Mouse (Mus musculus) limb, embryonic 13.5 days (tissue): ENCODE results near the gene Adam19. TPM values are rescaled to one million over a fixed set of nuclear protein-coding genes. Genes with fewer than 3 reads are reported as not detected.
"Not testable (repeated sequence)": the region's sequence is repeated elsewhere in the genome, so short reads cannot be mapped to it uniquely, and the experiment has no call there.

Experiments used
- ATAC-seq: fragments of 200-750 bp; cut with Nextera tagmentation; 2 replicates; pipeline ENCODE4 v1.8.0; 2017; ENCODE audit warnings: low read depth, moderate number of reproducible peaks, moderate TSS enrichment; ENCODE audit not compliant: low FRiP score
- H3K27ac ChIP-seq: fragments of 300-500 bp; sonication (generic); 2 replicates; pipeline ENCODE4 v1.5.1; 2015; ENCODE audit warnings: inconsistent platforms, mild to moderate bottlenecking, moderate library complexity
- H3K27me3 ChIP-seq: fragments of 300-500 bp; sonication (generic); 2 replicates; pipeline ENCODE4 v1.6.1; 2015; ENCODE audit warnings: mild to moderate bottlenecking, inconsistent platforms
- H3K36me3 ChIP-seq: fragments of 300-500 bp; sonication (generic); 2 replicates; pipeline ENCODE4 v1.6.1; 2015; ENCODE audit warnings: inconsistent platforms, mild to moderate bottlenecking, moderate library complexity
- H3K4me1 ChIP-seq: fragments of 300-500 bp; sonication (generic); 2 replicates; pipeline ENCODE4 v1.6.1; 2015; ENCODE audit warnings: inconsistent platforms
- H3K4me2 ChIP-seq: fragments of 300-500 bp; sonication (generic); replicated peaks from 2 replicates; pipeline ENCODE4 v1.6.1; 2015; ENCODE audit warnings: inconsistent platforms, mild to moderate bottlenecking, moderate library complexity
- H3K4me3 ChIP-seq: fragments of 300-500 bp; sonication (generic); 2 replicates; pipeline ENCODE4 v1.5.1; 2015; ENCODE audit warnings: moderate library complexity, mild to moderate bottlenecking, inconsistent platforms
- H3K9ac ChIP-seq: fragments of 300-500 bp; sonication (generic); 2 replicates; pipeline ENCODE4 v1.6.1; 2015; ENCODE audit warnings: mild to moderate bottlenecking, inconsistent platforms
- H3K9me3 ChIP-seq: fragments of 300-500 bp; sonication (generic); 2 replicates; pipeline ENCODE4 v1.6.1; 2016; ENCODE audit warnings: inconsistent platforms
- WGBS: fragments of 180-500 bp; shearing (Covaris S2); methylation state at CpG from one replicate; pipeline ENCODE4 v1.1.7; 2015; 5-methylcytosine and 5-hydroxymethylcytosine counted together
- microRNA-seq: library from miRNA; unstranded; fragments of <30 nt; microRNA quantifications from one replicate; pipeline ENCODE4, GENCODE M21; 2016
- polyA plus RNA-seq: library from polyadenylated mRNA; unstranded; fragments of >200 nt; fragmentation: Nextera tagmentation; extraction: Ambion mirVana; gene quantifications from 2 replicates; pipeline ENCODE4 v1.2.1, GENCODE M21; 2015

Adam19 gene
- polyA plus RNA-seq, 1 experiment from 2014 or later = 16.4 TPM

GRCm38 (mm10) chr11:46177246-46178043 is 121.7 kb downstream of the Adam19 start:
- no peak overlapping the region for H3K4me3 ChIP-seq
- no peak for ATAC-seq
- no peak overlapping the region for H3K4me2 ChIP-seq
- H3K4me1 ChIP-seq = no peaks in the 10 kb centered on the region
- no peaks in the 10 kb centered on the region for H3K36me3 ChIP-seq
- 65% methylated on average over 10 of the region's 10 CpGs for WGBS
- H3K27me3 ChIP-seq = no peaks in the 10 kb centered on the region
- no peak overlapping the region for H3K9ac ChIP-seq
- no peaks in the 10 kb centered on the region for H3K9me3 ChIP-seq
- no peak overlapping the region for H3K27ac ChIP-seq

GRCm38 (mm10) chr11:46182031-46182430 is 126.2 kb downstream of the Adam19 start:
- 96% methylated on average over 1 of the region's 1 CpGs for WGBS

GRCm38 (mm10) chr11:46184946-46185345 is 129.2 kb downstream of the Adam19 start:
- Histone ChIP-seq H3K27ac (peak overlapping the region; percentile 28; the same call in 1 of the 2 replicates), H3K4me2 (no peak overlapping the region), H3K4me3 (no peak overlapping the region), H3K9ac (no peak overlapping the region), H3K27me3 (no peaks in the 10 kb centered on the region), H3K36me3 (no peaks in the 10 kb centered on the region), H3K4me1 (peaks cover 19% of the 10 kb centered on the region), H3K9me3 (no peaks in the 10 kb centered on the region)
- ATAC-seq = no peak
- 75% methylated on average over 3 of the region's 3 CpGs for WGBS

More at GRCm38 (mm10) chr11:46182031-46182430, 126.2 kb downstream of the Adam19 start:
- not testable (repeated sequence) for H3K36me3 ChIP-seq, H3K27me3 ChIP-seq, H3K9ac ChIP-seq, ATAC-seq, H3K4me2 ChIP-seq, H3K27ac ChIP-seq, H3K9me3 ChIP-seq, H3K4me1 ChIP-seq, H3K4me3 ChIP-seq

- 10% methylated on average over 4 of the region's 4 CpGs for WGBS
Observed at GRCm38 (mm10) chr11:46185486-46185885, 129.7 kb downstream of the Adam19 start.

GRCm38 (mm10) chr11:46188283-46188682 is 132.5 kb downstream of the Adam19 start:
- H3K27ac ChIP-seq = no peak overlapping the region
- no peaks in the 10 kb centered on the region for H3K36me3 ChIP-seq
- no peak overlapping the region for H3K4me3 ChIP-seq
- no peak for ATAC-seq
- no peaks in the 10 kb centered on the region for H3K9me3 ChIP-seq
- H3K9ac ChIP-seq = no peak overlapping the region
- no peaks in the 10 kb centered on the region for H3K27me3 ChIP-seq
- peaks cover 20% of the 10 kb centered on the region for H3K4me1 ChIP-seq
- no peak overlapping the region for H3K4me2 ChIP-seq
- WGBS = 47% methylated on average over 2 of the region's 2 CpGs

More at GRCm38 (mm10) chr11:46185486-46185885, 129.7 kb downstream of the Adam19 start:
- ATAC-seq = no peak; the same call in 1 of the 2 replicates
- H3K27ac ChIP-seq = peak overlapping the region; percentile 28; the same call in 1 of the 2 replicates
- H3K4me3 ChIP-seq = no peak overlapping the region
- no peaks in the 10 kb centered on the region for H3K36me3 ChIP-seq
- peaks cover 20% of the 10 kb centered on the region for H3K4me1 ChIP-seq
- H3K27me3 ChIP-seq = no peaks in the 10 kb centered on the region
- no peak overlapping the region for H3K4me2 ChIP-seq
- H3K9ac ChIP-seq = no peak overlapping the region
- no peaks in the 10 kb centered on the region for H3K9me3 ChIP-seq

- Histone ChIP-seq H3K9ac (no peak overlapping the region), H3K4me2 (no peak overlapping the region), H3K27ac (no peak overlapping the region), H3K4me1 (peaks cover 9% of the 10 kb centered on the region; the same call in 1 of the 2 replicates), H3K9me3 (no peaks in the 10 kb centered on the region), H3K36me3 (peaks cover 32% of the 10 kb centered on the region), H3K27me3 (no peaks in the 10 kb centered on the region), H3K4me3 (no peak overlapping the region)
- no peak for ATAC-seq
- WGBS = 58% methylated on average over 4 of the region's 4 CpGs
Observed at GRCm38 (mm10) chr11:46194175-46194574, 138.4 kb downstream of the Adam19 start.

Small RNA genes within 50 kb of the gene (microRNA-seq; reads per million reads assigned to microRNA genes)
- gene Mir7239 (not detected), gene Mir8100 (not detected)

Other genes starting within 250 kb of the Adam19 start
- gene Clint1, start 203.9 kb upstream of the Adam19 start, polyA plus RNA-seq = 85.1 and 86.7 TPM in 2 replicates
- 6.8 and 7.8 TPM in 2 replicates for gene Lsm11, start 111.1 kb upstream of the Adam19 start, polyA plus RNA-seq
- 14.3 and 16.3 TPM in 2 replicates for gene Thg1l, start 100.5 kb upstream of the Adam19 start, polyA plus RNA-seq
- 0.22 and 0.31 TPM in 2 replicates for gene Sox30, start 75.7 kb upstream of the Adam19 start, polyA plus RNA-seq
- 2.4 and 5.4 TPM in 2 replicates for gene Gm12166, start 3.7 kb upstream of the Adam19 start, polyA plus RNA-seq
- gene Nipal4, start 110.5 kb downstream of the Adam19 start, polyA plus RNA-seq = 1.4 and 1.7 TPM in 2 replicates
- 0.15 and 0.18 TPM in 2 replicates for gene Fndc9, start 179.5 kb downstream of the Adam19 start, polyA plus RNA-seq